Mouse (Mus musculus): ENCODE results near the gene Klf12. TPM values are rescaled to one million over a fixed set of nuclear protein-coding genes. Genes with fewer than 3 reads are reported as not detected.

Klf12 gene
- total and polyA plus RNA-seq, 3 experiments, result 3.3 to 9.7 (median 8.6) TPM

DNA sequence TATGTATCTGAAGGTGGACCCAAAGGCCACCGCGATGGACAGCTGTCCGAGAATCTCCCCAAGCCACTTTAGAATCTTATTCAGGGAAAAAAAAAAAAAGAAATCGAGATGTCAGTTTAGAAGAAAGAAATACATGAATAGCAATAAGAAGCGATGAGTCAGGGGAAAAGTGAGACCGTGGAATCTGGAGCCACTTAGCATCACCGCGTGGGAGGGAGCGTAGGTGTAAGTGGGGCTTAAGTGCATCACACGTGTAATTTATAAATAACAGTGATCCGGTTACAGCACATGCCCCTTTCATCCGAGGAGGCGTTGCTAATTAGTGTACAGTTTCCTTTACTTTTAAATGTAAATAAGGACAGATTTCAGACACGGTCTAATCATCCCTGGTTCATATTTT, 390.4 kb downstream of the Klf12 start:
- Histone ChIP-seq H3K4me3 (replicated peaks in 1 of 3; ENCODE audit: low read depth in 2 of 3, low read length in 2 of 3, poor library complexity in 1 of 3) (no peak overlapping the region), H3K9me3 (replicated peaks; ENCODE audit: low read length) (no peaks in the 10 kb centered on the region), H3K27ac (ENCODE audit: insufficient read depth, low read depth) (no peak overlapping the region), H3K4me2 (ENCODE audit: insufficient read depth, low read depth, poor library complexity, severe bottlenecking) (no peak overlapping the region), H3K27me3 (replicated peaks) (no peaks in the 10 kb centered on the region), H3K36me3 (replicated peaks in 1 of 2; ENCODE audit: control insufficient read depth in 1 of 2, insufficient read depth in 1 of 2, low read length in 1 of 2) (no peaks in the 10 kb centered on the region), H3K79me2 (replicated peaks; ENCODE audit: control insufficient read depth, extremely low read depth, insufficient read depth, poor library complexity, severe bottlenecking) (no peaks in the 10 kb centered on the region), H3K4me1 (ENCODE audit: control insufficient read depth in 1 of 2, insufficient read depth in 2 of 2) (no peaks in the 10 kb centered on the region), H3K9ac (ENCODE audit: insufficient read depth, low read depth) (no peak overlapping the region)
- in situ Hi-C loops (cut with MboI; ENCODE audit: low pct_ligation_motif_present, low pct_unique_long_range_greater_than_20kb, low sequenced_read_pairs), result loop anchor here (10.0 kb wide), 1 partner anchor 749 kb away; no protein-coding TSS in a partner anchor
- TF ChIP-seq NELFE (IDR thresholded peaks at IDR 0.05; ENCODE audit: low read depth, low read length), result no peak
- no peak for TF ChIP-seq RAD21 (IDR thresholded peaks at IDR 0.05; ENCODE audit: low read depth, low read length)
- TF ChIP-seq ZKSCAN1 (IDR thresholded peaks at IDR 0.05; ENCODE audit: borderline replicate concordance, low read depth, low read length), result no peak
- TF ChIP-seq JUN (IDR thresholded peaks at IDR 0.05; ENCODE audit: insufficient read depth, low read depth, low read length), result no peak
- TF ChIP-seq IRF4 (IDR thresholded peaks at IDR 0.05; ENCODE audit: low read depth, low read length), result no peak
- TF ChIP-seq BHLHE40 (IDR thresholded peaks at IDR 0.05; ENCODE audit: low read depth, low read length), result no peak
- dilution Hi-C loops (cut with MboI; ENCODE audit: extremely low pct_ligation_motif_present, extremely low pct_unique_long_range_greater_than_20kb, low sequenced_read_pairs), result no loop called here
- DNase-seq (ENCODE audit: extremely low read depth), result no peak

DNA sequence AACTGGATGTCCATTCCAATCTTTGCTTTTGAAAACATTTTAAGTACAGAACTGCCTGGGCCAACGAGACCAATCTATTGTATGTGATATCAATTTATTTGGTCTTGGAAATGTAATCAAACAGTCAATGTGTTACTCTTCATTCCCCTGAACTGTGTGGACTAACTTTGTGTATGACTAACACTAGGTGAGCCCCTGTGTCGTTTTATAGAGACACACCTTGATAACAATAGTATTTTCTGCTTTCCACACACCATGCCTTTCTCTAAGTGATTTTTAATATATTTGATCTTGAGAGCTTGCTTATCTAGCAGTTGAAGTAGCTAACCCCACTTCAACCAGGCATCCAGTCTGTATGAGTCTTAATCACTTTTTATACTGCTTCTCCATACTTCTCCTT, 398.0 kb downstream of the Klf12 start:
- no peak for TF ChIP-seq IRF4 (IDR thresholded peaks at IDR 0.05; ENCODE audit: low read depth, low read length)
- no peak for TF ChIP-seq SIN3A (IDR thresholded peaks at IDR 0.05; ENCODE audit: low read length)
- TF ChIP-seq USF2 (conservative IDR thresholded peaks at IDR 0.05; ENCODE audit: low read depth, low read length), result no peak
- TF ChIP-seq RAD21 (IDR thresholded peaks at IDR 0.05; ENCODE audit: low read depth, low read length), result no peak
- TF ChIP-seq MAFK (IDR thresholded peaks at IDR 0.05; ENCODE audit: insufficient replicate concordance, low read length), result no peak
- no peak for TF ChIP-seq ELF1 (IDR thresholded peaks at IDR 0.05; ENCODE audit: low read depth, low read length)
- H3K27me3 ChIP-seq (replicated peaks), result no peaks in the 10 kb centered on the region
- H3K4me3 ChIP-seq (replicated peaks in 1 of 3; ENCODE audit: low read depth in 2 of 3, low read length in 2 of 3, poor library complexity in 1 of 3), result no peak overlapping the region
- no peak overlapping the region for H3K4me2 ChIP-seq (ENCODE audit: insufficient read depth, low read depth, poor library complexity, severe bottlenecking)
- H3K4me1 ChIP-seq (ENCODE audit: control insufficient read depth in 1 of 2, insufficient read depth in 2 of 2), result peaks cover 0 to 5% of the 10 kb centered on the region in 2 experiments; a peak in 2 of 4 replicates
- DNase-seq (ENCODE audit: extremely low read depth), result no peak
- no peaks in the 10 kb centered on the region for H3K79me2 ChIP-seq (replicated peaks; ENCODE audit: control insufficient read depth, extremely low read depth, insufficient read depth, poor library complexity, severe bottlenecking)
- H3K9me3 ChIP-seq (replicated peaks; ENCODE audit: low read length), result no peaks in the 10 kb centered on the region
- H3K9ac ChIP-seq (ENCODE audit: insufficient read depth, low read depth), result no peak overlapping the region
- dilution Hi-C loops (cut with MboI; ENCODE audit: extremely low pct_ligation_motif_present, extremely low pct_unique_long_range_greater_than_20kb, low sequenced_read_pairs) (no loop called here), in situ Hi-C loops (cut with MboI; ENCODE audit: low pct_ligation_motif_present, low pct_unique_long_range_greater_than_20kb, low sequenced_read_pairs) (no loop called here)
- H3K36me3 ChIP-seq (replicated peaks in 1 of 2; ENCODE audit: control insufficient read depth in 1 of 2, insufficient read depth in 1 of 2, low read length in 1 of 2), result no peaks in the 10 kb centered on the region
- no peak overlapping the region for H3K27ac ChIP-seq (ENCODE audit: insufficient read depth, low read depth)

GRCm38 (mm10) chr14:99885562-99885961, 398.9 kb downstream of the Klf12 start:
- Histone ChIP-seq H3K9me3 (replicated peaks; ENCODE audit: low read length) (no peaks in the 10 kb centered on the region), H3K79me2 (replicated peaks; ENCODE audit: control insufficient read depth, extremely low read depth, insufficient read depth, poor library complexity, severe bottlenecking) (no peaks in the 10 kb centered on the region), H3K27ac (ENCODE audit: insufficient read depth, low read depth) (no peak overlapping the region), H3K36me3 (replicated peaks in 1 of 2; ENCODE audit: control insufficient read depth in 1 of 2, insufficient read depth in 1 of 2, low read length in 1 of 2) (no peaks in the 10 kb centered on the region), H3K4me2 (ENCODE audit: insufficient read depth, low read depth, poor library complexity, severe bottlenecking) (no peak overlapping the region), H3K9ac (ENCODE audit: insufficient read depth, low read depth) (no peak overlapping the region), H3K4me1 (ENCODE audit: control insufficient read depth in 1 of 2, insufficient read depth in 2 of 2) (peaks cover 0 to 5% of the 10 kb centered on the region in 2 experiments; a peak in 2 of 4 replicates), H3K27me3 (replicated peaks) (no peaks in the 10 kb centered on the region), H3K4me3 (replicated peaks in 1 of 3; ENCODE audit: low read depth in 2 of 3, low read length in 2 of 3, poor library complexity in 1 of 3) (no peak overlapping the region)
- dilution Hi-C loops (cut with MboI; ENCODE audit: extremely low pct_ligation_motif_present, extremely low pct_unique_long_range_greater_than_20kb, low sequenced_read_pairs), result no loop called here
- no peak for DNase-seq (ENCODE audit: extremely low read depth)
- TF ChIP-seq MEF2A (IDR thresholded peaks at IDR 0.05; ENCODE audit: borderline replicate concordance, low read depth, low read length) (no peak), ZKSCAN1 (IDR thresholded peaks at IDR 0.05; ENCODE audit: borderline replicate concordance, low read depth, low read length) (no peak), CTCF (conservative IDR thresholded peaks at IDR 0.05 in 1 of 2, IDR thresholded peaks at IDR 0.05 in 1 of 2; ENCODE audit: low read depth in 2 of 2, low read length in 2 of 2) (0 out of 4 replicates have a peak, but pooled peaks of 1 of the 2 experiments have one; percentile 1), MYC (IDR thresholded peaks at IDR 0.05; ENCODE audit: low read depth, low read length) (no peak), EP300 (IDR thresholded peaks at IDR 0.05; ENCODE audit: low read length) (no peak), ZMIZ1 (IDR thresholded peaks at IDR 0.05; ENCODE audit: low read depth, low read length) (no peak), TCF12 (IDR thresholded peaks at IDR 0.05; ENCODE audit: low read depth, low read length) (no peak), BHLHE40 (IDR thresholded peaks at IDR 0.05; ENCODE audit: low read depth, low read length) (no peak)
- in situ Hi-C loops (cut with MboI; ENCODE audit: low pct_ligation_motif_present, low pct_unique_long_range_greater_than_20kb, low sequenced_read_pairs), result no loop called here

All from CH12.LX (cell line).